ENCODE assay signal across 11 mouse cellular contexts in the genomic region with DNA sequence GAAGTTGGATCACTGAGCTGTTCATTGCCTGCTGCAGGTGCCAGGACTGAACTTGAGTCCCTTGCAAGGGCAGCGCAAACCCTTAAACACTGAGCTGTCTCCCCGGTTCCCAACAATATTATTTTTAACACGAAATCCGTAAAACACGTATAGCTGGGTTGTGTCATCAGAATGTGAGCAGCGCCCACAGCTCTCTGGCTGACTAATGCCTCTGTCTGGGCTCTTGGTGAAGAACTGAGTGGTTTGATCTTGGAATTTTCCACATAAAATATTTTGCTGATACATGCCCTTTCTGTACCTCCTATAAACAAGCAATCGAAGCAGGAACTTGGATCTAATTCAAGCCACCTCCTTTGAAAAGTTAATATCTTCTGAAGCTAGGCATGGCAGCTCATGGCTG. TPM values are rescaled to one million over a fixed set of nuclear protein-coding genes. Genes with fewer than 3 reads are reported as not detected.
DNase-seq lines count a peak whose midpoint lies in the region; ATAC-seq and TF ChIP-seq lines count a peak whose summit lies in the region.
"Had no signal": no experiment of that assay in that cellular context is flagged by ENCODE, and none has a peak within 500 bp of the region (broad histone marks: within the 10 kb centered on the region; RNA-seq: fewer than 3 reads in every experiment).

No protein-coding gene starts in this region.

- H3K4me3 ChIP-seq in midbrain, embryonic 15.5 days: no peak overlapping the region
- H3K4me3 ChIP-seq in midbrain, embryonic 10.5 days: no peak overlapping the region
- no peak overlapping the region for H3K4me3 ChIP-seq in embryonic fibroblast, embryonic 13.5 days (ENCODE audit: insufficient read depth, low read length)
- H3K4me3 ChIP-seq in stomach, postnatal 0 days (ENCODE audit: low read depth, low read length): no peak overlapping the region
- H3K4me3 ChIP-seq in intestine, postnatal 0 days (ENCODE audit: low read depth, low read length): no peak overlapping the region

- no peak overlapping the region for H3K9ac ChIP-seq in midbrain, embryonic 15.5 days
- no peak overlapping the region for H3K9ac ChIP-seq in stomach, postnatal 0 days (ENCODE audit: low read length)
- H3K9ac ChIP-seq in intestine, postnatal 0 days (ENCODE audit: low read depth, low read length): no peak overlapping the region

- no peaks in the 10 kb centered on the region for H3K27me3 ChIP-seq in midbrain, embryonic 15.5 days (replicated peaks)
- no peaks in the 10 kb centered on the region for H3K27me3 ChIP-seq in midbrain, embryonic 10.5 days (ENCODE audit: low read depth, poor library complexity, severe bottlenecking)
- no peaks in the 10 kb centered on the region for H3K27me3 ChIP-seq in stomach, postnatal 0 days (ENCODE audit: control insufficient read depth, insufficient read depth, low read length)
- H3K27me3 ChIP-seq in intestine, postnatal 0 days (replicated peaks; ENCODE audit: control insufficient read depth, insufficient read depth, low read length): no peaks in the 10 kb centered on the region

- H3K9me3 ChIP-seq in midbrain, embryonic 15.5 days: no peaks in the 10 kb centered on the region
- no peaks in the 10 kb centered on the region for H3K9me3 ChIP-seq in midbrain, embryonic 10.5 days (replicated peaks)
- H3K9me3 ChIP-seq in stomach, postnatal 0 days (ENCODE audit: control insufficient read depth, low read length): no peaks in the 10 kb centered on the region
- H3K9me3 ChIP-seq in intestine, postnatal 0 days (ENCODE audit: control insufficient read depth): no peaks in the 10 kb centered on the region
- H3K9me3 ChIP-seq: hindbrain, embryonic 10.5 days had no signal

- H3K27ac ChIP-seq in midbrain, embryonic 15.5 days: 0 out of 2 replicates have a peak overlapping the region, but pooled peaks have one; percentile 25
- H3K27ac ChIP-seq in midbrain, embryonic 10.5 days (replicated peaks): no peak overlapping the region
- peak overlapping the region; percentile 99 for H3K27ac ChIP-seq in embryonic fibroblast, embryonic 13.5 days (ENCODE audit: insufficient read depth, low read length)
- 0 out of 2 replicates have a peak overlapping the region, but pooled peaks have one; percentile 45 for H3K27ac ChIP-seq in stomach, postnatal 0 days (replicated peaks)
- H3K27ac ChIP-seq in intestine, postnatal 0 days (ENCODE audit: low read depth, low read length): no peak overlapping the region

- no peak for TF ChIP-seq EP300 in stomach, postnatal 0 days (optimal IDR thresholded peaks at IDR 0.05)

- H3K36me3 ChIP-seq in midbrain, embryonic 15.5 days (replicated peaks): no peaks in the 10 kb centered on the region
- no peaks in the 10 kb centered on the region for H3K36me3 ChIP-seq in midbrain, embryonic 10.5 days
- no peaks in the 10 kb centered on the region for H3K36me3 ChIP-seq in stomach, postnatal 0 days (ENCODE audit: control insufficient read depth, insufficient read depth, low read length)
- no peaks in the 10 kb centered on the region for H3K36me3 ChIP-seq in intestine, postnatal 0 days (ENCODE audit: control insufficient read depth, insufficient read depth)
- H3K36me3 ChIP-seq: hindbrain, embryonic 10.5 days had no signal

- peak; percentile 78 for DNase-seq in kidney, adult 9 months
- no peak for DNase-seq in kidney, adult 11 months
- DNase-seq in midbrain, embryonic 10.5 days (ENCODE audit: low spot score): no peak
- no peak for DNase-seq in stomach, postnatal 0 days (ENCODE audit: low spot score)
- DNase-seq: adrenal gland, postnatal 10 days; cerebellum, postnatal 14 days; thymus, adult 2 months had no signal

- H3K4me1 ChIP-seq in midbrain, embryonic 15.5 days: peaks cover 41% of the 10 kb centered on the region
- peaks cover 67% of the 10 kb centered on the region for H3K4me1 ChIP-seq in midbrain, embryonic 10.5 days
- peaks cover 40% of the 10 kb centered on the region for H3K4me1 ChIP-seq in embryonic fibroblast, embryonic 13.5 days (ENCODE audit: control insufficient read depth, insufficient read depth, low read length)
- peaks cover 20% of the 10 kb centered on the region for H3K4me1 ChIP-seq in stomach, postnatal 0 days (replicated peaks; ENCODE audit: control insufficient read depth, insufficient read depth)
- peaks cover 14% of the 10 kb centered on the region; the same call in 1 of the 2 replicates for H3K4me1 ChIP-seq in intestine, postnatal 0 days (replicated peaks; ENCODE audit: control insufficient read depth, insufficient read depth, low read length)

- TF ChIP-seq CTCF in embryonic fibroblast, embryonic 13.5 days (IDR thresholded peaks at IDR 0.05; ENCODE audit: borderline replicate concordance, insufficient read depth, low read length): no peak
- no peak for TF ChIP-seq CTCF in stomach, postnatal 0 days (IDR thresholded peaks at IDR 0.05; ENCODE audit: low read depth)
- no peak for TF ChIP-seq CTCF in intestine, postnatal 0 days (IDR thresholded peaks at IDR 0.05; ENCODE audit: low read depth)

- peak; percentile 38; the same call in 1 of the 2 replicates for TF ChIP-seq POLR2A in embryonic fibroblast, embryonic 13.5 days (IDR thresholded peaks at IDR 0.05; ENCODE audit: low read depth, low read length)

- ATAC-seq in midbrain, embryonic 15.5 days (replicated peaks): no peak
- no peak for ATAC-seq in stomach, postnatal 0 days (ENCODE audit: low FRiP score, low TSS enrichment)
- no peak for ATAC-seq in intestine, postnatal 0 days

- H3K4me2 ChIP-seq in midbrain, embryonic 15.5 days: no peak overlapping the region
- no peak overlapping the region for H3K4me2 ChIP-seq in stomach, postnatal 0 days (replicated peaks; ENCODE audit: low read depth)
- H3K4me2 ChIP-seq in intestine, postnatal 0 days (replicated peaks; ENCODE audit: low read depth): no peak overlapping the region

- 92% methylated on average over 7 of the region's 7 CpGs for WGBS in midbrain, embryonic 15.5 days
- WGBS in midbrain, embryonic 10.5 days: 94% methylated on average over 7 of the region's 7 CpGs
- 42% methylated on average over 7 of the region's 7 CpGs for WGBS in stomach, postnatal 0 days
- 67% methylated on average over 7 of the region's 7 CpGs for WGBS in intestine, postnatal 0 days

RNA-seq across cellular contexts. Expression of gene Scyl1, which starts 43.8 kb away (rescaled TPM):
- polyA plus RNA-seq in midbrain, embryonic 15.5 days (2015; fragmentation: Nextera tagmentation; extraction: Ambion mirVana): 87.6 and 94.7 TPM in 2 replicates
- 68.3 and 71.3 TPM in 2 replicates for polyA plus RNA-seq in midbrain, embryonic 10.5 days (2016; fragmentation: Nextera tagmentation; extraction: Ambion mirVana)
- polyA plus RNA-seq in embryonic fibroblast, embryonic 13.5 days (2011; ENCODE audit: insufficient read length, low read depth, missing spikeins): 78.4 and 83.1 TPM in 2 replicates
- 38.1 and 40.9 TPM in 2 replicates for polyA plus RNA-seq in stomach, postnatal 0 days (2015; fragmentation: Nextera tagmentation; extraction: Ambion mirVana)
- polyA plus RNA-seq in intestine, postnatal 0 days (2015; fragmentation: Nextera tagmentation; extraction: Ambion mirVana): 43.8 and 48.8 TPM in 2 replicates

Comparison
In these comparisons a context has a peak if more than half of its experiments do, and no peak if none do; other contexts are left out.
1. H3K27ac ChIP-seq: peak in midbrain, embryonic 15.5 days (single experiment), embryonic fibroblast, embryonic 13.5 days (single experiment) and stomach, postnatal 0 days (single experiment); none in midbrain, embryonic 10.5 days (single experiment) and intestine, postnatal 0 days (single experiment).